Mouse (Mus musculus): ENCODE measurements around the gene Tfr2. TPM values are rescaled to one million over a fixed set of nuclear protein-coding genes. Genes with fewer than 3 reads are reported as not detected.

Tfr2 gene
- polyA plus RNA-seq, 1 experiment, result 0.52 TPM

DNA sequence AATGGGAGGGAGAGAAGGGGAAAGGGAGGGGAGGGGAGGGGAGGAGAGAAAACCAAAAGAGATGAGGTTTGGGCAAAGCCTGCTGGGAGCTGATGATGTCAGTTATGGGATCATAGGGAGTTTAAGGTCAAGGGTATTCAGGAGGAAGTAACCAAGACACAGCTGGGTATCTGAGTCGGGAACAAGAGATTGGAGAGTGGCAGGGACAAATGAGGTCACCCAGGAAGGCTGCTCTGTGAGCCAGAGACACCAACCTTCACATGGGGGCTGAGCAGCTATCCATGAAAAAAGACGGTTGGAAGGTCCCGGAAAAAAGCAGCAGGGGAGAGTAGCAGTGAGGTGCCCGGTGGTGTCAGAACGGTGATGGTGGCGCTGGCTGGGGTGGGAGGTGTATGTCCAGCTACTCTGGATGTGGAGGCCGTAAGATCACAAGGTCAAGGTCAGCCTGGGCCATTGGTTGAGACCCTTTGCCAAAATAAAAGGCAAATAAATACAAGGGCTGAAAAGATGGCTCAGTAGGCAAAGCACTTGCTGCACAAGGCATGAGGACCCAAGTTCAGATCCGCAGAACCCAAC lies 1.3 kb upstream of the Tfr2 start:
- H3K27ac ChIP-seq (ENCODE audit: insufficient read depth, low read depth, low read length), result no peak overlapping the region
- no peaks in the 10 kb centered on the region for H3K27me3 ChIP-seq (ENCODE audit: control insufficient read depth, insufficient read depth, low read length)
- H3K4me1 ChIP-seq (ENCODE audit: control insufficient read depth, insufficient read depth, insufficient read length, low read length), result peaks cover 3% of the 10 kb centered on the region
- 75% methylated on average over 8 of the region's 8 CpGs for WGBS
- H3K4me3 ChIP-seq (ENCODE audit: low read depth, low read length), result no peak overlapping the region
- no peak for TF ChIP-seq CTCF (IDR thresholded peaks at IDR 0.05; ENCODE audit: extremely low read depth, insufficient read length, insufficient replicate concordance, low read depth, low read length)
- no peak for TF ChIP-seq POLR2A (IDR thresholded peaks at IDR 0.05; ENCODE audit: low read depth, low read length)
- H3K36me3 ChIP-seq (ENCODE audit: control insufficient read depth, insufficient read depth, low read length), result no peaks in the 10 kb centered on the region

DNA sequence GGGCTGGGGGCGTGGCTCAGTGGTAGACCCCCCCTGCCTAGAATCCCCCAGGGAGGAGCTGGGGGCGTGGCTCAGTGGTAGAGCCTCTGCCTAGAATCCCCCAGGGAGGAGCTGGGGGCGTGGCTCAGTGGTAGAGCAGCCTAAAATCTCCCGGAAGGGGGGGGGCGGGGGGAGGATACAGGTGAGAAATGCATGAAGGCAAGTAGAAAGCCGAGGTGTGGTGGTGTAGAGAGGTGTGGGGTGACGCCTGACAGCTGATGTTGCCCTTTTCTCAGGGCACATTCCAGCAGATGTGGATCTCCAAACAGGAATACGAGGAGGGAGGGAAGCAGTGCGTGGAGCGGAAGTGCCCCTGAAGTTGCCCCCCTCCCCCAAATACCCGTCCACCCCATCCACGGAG lies 609 bp upstream of the Tfr2 start:
- Histone ChIP-seq H3K27me3 (ENCODE audit: control insufficient read depth, insufficient read depth, low read length) (no peaks in the 10 kb centered on the region), H3K4me3 (ENCODE audit: low read depth, low read length) (no peak overlapping the region), H3K27ac (ENCODE audit: insufficient read depth, low read depth, low read length) (no peak overlapping the region), H3K4me1 (ENCODE audit: control insufficient read depth, insufficient read depth, insufficient read length, low read length) (peaks cover 3% of the 10 kb centered on the region), H3K36me3 (ENCODE audit: control insufficient read depth, insufficient read depth, low read length) (no peaks in the 10 kb centered on the region)
- TF ChIP-seq POLR2A (IDR thresholded peaks at IDR 0.05; ENCODE audit: low read depth, low read length) (no peak), CTCF (IDR thresholded peaks at IDR 0.05; ENCODE audit: extremely low read depth, insufficient read length, insufficient replicate concordance, low read depth, low read length) (no peak)
- WGBS, result 64% methylated on average over 12 of the region's 12 CpGs

DNA sequence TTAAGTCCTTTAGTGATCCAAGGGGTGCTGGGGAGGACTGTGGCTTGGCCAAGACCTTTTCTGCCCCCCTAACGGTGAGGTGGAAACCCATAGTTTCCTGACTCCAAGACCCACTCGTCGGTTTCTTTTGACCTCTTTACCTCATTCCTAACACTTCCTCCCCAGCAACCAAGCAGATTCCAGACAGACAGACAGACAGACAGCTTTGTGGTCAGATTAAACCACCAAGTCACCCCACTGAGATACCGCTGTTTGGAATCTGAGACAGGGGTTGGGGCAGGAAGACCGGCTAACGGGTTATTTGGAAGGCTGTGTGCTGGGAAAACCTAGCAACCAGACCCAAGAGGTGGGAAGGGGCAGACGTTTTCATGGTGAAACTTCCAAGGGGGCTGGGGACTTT lies 541 bp downstream of the Tfr2 start:
- Histone ChIP-seq H3K27me3 (ENCODE audit: control insufficient read depth, insufficient read depth, low read length) (no peaks in the 10 kb centered on the region), H3K36me3 (ENCODE audit: control insufficient read depth, insufficient read depth, low read length) (no peaks in the 10 kb centered on the region), H3K4me1 (ENCODE audit: control insufficient read depth, insufficient read depth, insufficient read length, low read length) (peaks cover 3% of the 10 kb centered on the region), H3K4me3 (ENCODE audit: low read depth, low read length) (no peak overlapping the region), H3K27ac (ENCODE audit: insufficient read depth, low read depth, low read length) (no peak overlapping the region)
- TF ChIP-seq CTCF (IDR thresholded peaks at IDR 0.05; ENCODE audit: extremely low read depth, insufficient read length, insufficient replicate concordance, low read depth, low read length), result no peak
- TF ChIP-seq POLR2A (IDR thresholded peaks at IDR 0.05; ENCODE audit: low read depth, low read length), result no peak
- WGBS, result 42% methylated on average over 7 of the region's 7 CpGs

DNA sequence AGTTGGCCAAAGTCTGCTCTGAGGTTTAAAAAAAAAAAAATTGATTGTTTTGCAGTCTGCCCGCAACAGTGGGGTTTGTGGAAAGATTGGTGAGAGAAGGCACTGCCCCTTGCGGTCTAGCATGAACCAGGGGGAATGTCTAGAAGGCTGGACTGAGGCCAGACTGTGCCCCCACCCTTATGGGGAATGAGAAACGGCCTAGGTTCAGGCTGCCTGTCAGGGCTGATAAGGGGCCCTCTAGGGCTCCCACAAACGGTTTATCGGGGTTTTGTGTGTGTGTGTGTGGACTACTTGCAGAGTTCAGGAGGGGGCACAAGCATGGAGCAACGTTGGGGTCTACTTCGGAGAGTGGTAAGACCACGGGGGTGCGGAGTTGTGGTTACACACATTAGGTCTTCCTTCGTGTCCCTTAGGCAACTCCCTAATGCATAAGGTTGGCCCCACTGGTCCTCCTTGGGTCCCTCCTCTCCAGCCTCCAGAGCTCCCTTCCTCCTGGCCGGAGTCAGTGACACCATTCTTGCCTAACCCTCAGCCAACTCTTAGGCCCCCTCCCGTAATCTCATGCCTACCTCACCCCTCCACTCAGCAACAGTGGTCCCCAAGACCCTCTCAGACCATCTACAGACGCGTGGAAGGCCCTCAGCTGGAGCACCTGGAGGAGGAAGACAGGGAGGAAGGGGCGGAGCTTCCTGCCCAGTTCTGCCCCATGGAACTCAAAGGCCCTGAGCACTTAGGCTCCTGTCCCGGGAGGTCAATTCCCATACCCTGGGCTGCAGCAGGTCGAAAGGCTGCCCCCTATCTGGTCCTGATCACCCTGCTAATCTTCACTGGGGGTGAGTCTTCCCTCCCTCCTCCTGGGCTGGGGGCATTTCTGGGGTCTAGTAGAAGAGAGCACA lies 1.3 kb downstream of the Tfr2 start:
- no peak for TF ChIP-seq POLR2A (IDR thresholded peaks at IDR 0.05; ENCODE audit: low read depth, low read length)
- TF ChIP-seq CTCF (IDR thresholded peaks at IDR 0.05; ENCODE audit: extremely low read depth, insufficient read length, insufficient replicate concordance, low read depth, low read length), result no peak
- Histone ChIP-seq H3K27ac (ENCODE audit: insufficient read depth, low read depth, low read length) (no peak overlapping the region), H3K27me3 (ENCODE audit: control insufficient read depth, insufficient read depth, low read length) (no peaks in the 10 kb centered on the region)

DNA sequence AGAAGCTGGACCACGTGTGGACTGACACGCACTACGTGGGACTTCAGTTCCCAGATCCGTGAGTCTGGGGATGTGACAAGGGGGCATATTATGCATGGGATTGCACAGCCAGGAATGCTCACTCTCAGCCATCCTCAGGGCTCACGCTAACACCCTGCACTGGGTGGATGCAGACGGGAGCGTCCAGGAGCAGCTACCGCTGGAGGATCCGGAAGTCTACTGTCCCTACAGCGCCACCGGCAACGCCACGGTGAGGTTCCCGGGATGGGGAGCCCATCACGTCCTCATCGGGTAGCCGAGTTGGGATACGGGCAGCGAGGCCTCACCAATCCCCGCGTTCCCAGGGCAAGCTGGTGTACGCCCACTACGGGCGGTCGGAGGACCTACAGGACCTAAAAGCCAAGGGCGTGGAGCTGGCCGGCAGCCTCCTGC lies 4.8 kb downstream of the Tfr2 start:
- TF ChIP-seq CTCF (IDR thresholded peaks at IDR 0.05; ENCODE audit: extremely low read depth, insufficient read length, insufficient replicate concordance, low read depth, low read length) (no peak), POLR2A (IDR thresholded peaks at IDR 0.05; ENCODE audit: low read depth, low read length) (no peak)
- no peak overlapping the region for H3K4me3 ChIP-seq (ENCODE audit: low read depth, low read length)
- H3K4me1 ChIP-seq (ENCODE audit: control insufficient read depth, insufficient read depth, insufficient read length, low read length), result peaks cover 3% of the 10 kb centered on the region
- WGBS, result 13% methylated on average over 27 of the region's 27 CpGs
- no peak overlapping the region for H3K27ac ChIP-seq (ENCODE audit: insufficient read depth, low read depth, low read length)
- H3K36me3 ChIP-seq (ENCODE audit: control insufficient read depth, insufficient read depth, low read length), result no peaks in the 10 kb centered on the region
- no peaks in the 10 kb centered on the region for H3K27me3 ChIP-seq (ENCODE audit: control insufficient read depth, insufficient read depth, low read length)

More for the DNA sequence above, 1.3 kb downstream of the Tfr2 start:
- 66% methylated on average over 17 of the region's 17 CpGs for WGBS
- Histone ChIP-seq H3K4me3 (ENCODE audit: low read depth, low read length) (no peak overlapping the region), H3K36me3 (ENCODE audit: control insufficient read depth, insufficient read depth, low read length) (no peaks in the 10 kb centered on the region), H3K4me1 (ENCODE audit: control insufficient read depth, insufficient read depth, insufficient read length, low read length) (peaks cover 3% of the 10 kb centered on the region)

DNA sequence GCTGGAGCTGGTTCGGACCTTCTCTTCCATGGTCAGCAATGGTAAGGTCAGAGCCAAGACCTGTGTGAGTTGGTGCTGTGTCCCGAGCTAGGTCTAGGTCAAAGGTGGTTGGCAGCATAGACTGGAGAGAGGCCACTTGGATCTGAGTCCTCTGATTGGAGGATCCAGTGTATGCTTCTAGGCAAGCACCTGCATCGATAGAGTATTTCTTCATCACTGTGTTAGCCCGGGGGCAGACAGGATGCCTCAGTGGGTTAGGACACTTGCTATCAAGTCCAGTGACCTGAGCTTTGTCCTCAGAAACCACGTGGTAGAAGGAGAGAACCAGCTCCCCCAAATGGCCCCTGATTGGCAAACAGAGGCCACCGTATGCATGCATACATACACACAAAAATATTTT lies 10.6 kb downstream of the Tfr2 start:
- H3K36me3 ChIP-seq (ENCODE audit: control insufficient read depth, insufficient read depth, low read length), result no peaks in the 10 kb centered on the region
- peaks cover 11% of the 10 kb centered on the region; the same call in 1 of the 2 replicates for H3K27me3 ChIP-seq (ENCODE audit: control insufficient read depth, insufficient read depth, low read length)
- no peak overlapping the region for H3K27ac ChIP-seq (ENCODE audit: insufficient read depth, low read depth, low read length)
- no peaks in the 10 kb centered on the region for H3K4me1 ChIP-seq (ENCODE audit: control insufficient read depth, insufficient read depth, insufficient read length, low read length)
- WGBS, result 70% methylated on average over 6 of the region's 6 CpGs
- H3K4me3 ChIP-seq (ENCODE audit: low read depth, low read length), result no peak overlapping the region
- TF ChIP-seq POLR2A (IDR thresholded peaks at IDR 0.05; ENCODE audit: low read depth, low read length) (no peak), CTCF (IDR thresholded peaks at IDR 0.05; ENCODE audit: extremely low read depth, insufficient read length, insufficient replicate concordance, low read depth, low read length) (no peak)

DNA sequence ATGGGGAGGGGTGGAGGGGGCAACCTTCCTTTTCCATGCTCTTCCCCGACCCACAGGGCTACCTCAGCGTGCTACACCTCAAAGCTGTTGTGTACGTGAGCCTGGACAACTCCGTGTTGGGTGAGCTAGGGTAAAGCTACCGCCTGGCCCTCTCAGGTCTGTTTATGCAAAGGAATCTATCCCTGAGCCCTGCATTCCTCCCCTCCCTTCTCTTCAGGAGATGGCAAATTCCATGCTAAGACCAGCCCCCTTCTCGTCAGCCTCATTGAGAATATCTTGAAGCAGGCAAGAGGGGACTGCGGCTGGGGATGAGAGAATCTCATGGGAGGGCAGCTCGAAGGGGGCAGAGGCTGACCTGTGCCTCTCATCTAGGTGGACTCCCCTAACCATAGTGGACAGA lies 13.1 kb downstream of the Tfr2 start:
- Histone ChIP-seq H3K27me3 (ENCODE audit: control insufficient read depth, insufficient read depth, low read length) (peaks cover 11% of the 10 kb centered on the region; the same call in 1 of the 2 replicates), H3K4me1 (ENCODE audit: control insufficient read depth, insufficient read depth, insufficient read length, low read length) (no peaks in the 10 kb centered on the region), H3K4me3 (ENCODE audit: low read depth, low read length) (no peak overlapping the region), H3K36me3 (ENCODE audit: control insufficient read depth, insufficient read depth, low read length) (no peaks in the 10 kb centered on the region), H3K27ac (ENCODE audit: insufficient read depth, low read depth, low read length) (no peak overlapping the region)
- WGBS, result 45% methylated on average over 8 of the region's 8 CpGs
- TF ChIP-seq POLR2A (IDR thresholded peaks at IDR 0.05; ENCODE audit: low read depth, low read length), result no peak
- no peak for TF ChIP-seq CTCF (IDR thresholded peaks at IDR 0.05; ENCODE audit: extremely low read depth, insufficient read length, insufficient replicate concordance, low read depth, low read length)
